Mouse (Mus musculus) liver, postnatal 0 days (tissue): ENCODE data around the gene Pnrc1. TPM values are rescaled to one million over a fixed set of nuclear protein-coding genes. Genes with fewer than 3 reads are reported as not detected.

Source experiments
- ATAC-seq: fragments of 200-750 bp; cut with Nextera tagmentation; 2 replicates; pipeline ENCODE4 v1.8.0; 2017; ENCODE audit warnings: mild to moderate bottlenecking, moderate library complexity
- DNase-seq: peaks from one replicate; pipeline ENCODE4 v3.0.0-alpha.2; 2016
- H3K27ac ChIP-seq: fragments of 300-500 bp; sonication (generic); 2 replicates; pipeline ENCODE4 v1.5.1; 2014; ENCODE audit warnings: antibody characterized with exemption, moderate library complexity, mild to moderate bottlenecking, low read depth
- H3K27me3 ChIP-seq: fragments of 300-500 bp; sonication (generic); 2 replicates; pipeline ENCODE4 v1.6.1; 2014; ENCODE audit warnings: low read length, control low read depth, mixed read lengths; ENCODE audit not compliant: insufficient read depth
- H3K36me3 ChIP-seq: fragments of 300-500 bp; sonication (generic); replicated peaks from 2 replicates; pipeline ENCODE4 v1.6.1; 2014; ENCODE audit warnings: mild to moderate bottlenecking, control low read depth, low read length, moderate library complexity, mixed read lengths; ENCODE audit not compliant: insufficient read depth
- H3K4me1 ChIP-seq: fragments of 300-500 bp; sonication (generic); 2 replicates; pipeline ENCODE4 v1.6.1; 2014; ENCODE audit warnings: antibody characterized with exemption, mild to moderate bottlenecking, control low read depth; ENCODE audit not compliant: insufficient read depth
- H3K4me2 ChIP-seq: fragments of 300-500 bp; sonication (generic); 2 replicates; pipeline ENCODE4 v1.6.1; 2014; ENCODE audit warnings: low read depth, mild to moderate bottlenecking, low read length, moderate library complexity, mixed read lengths
- H3K4me3 ChIP-seq: fragments of 300-500 bp; sonication (generic); 2 replicates; pipeline ENCODE4 v1.5.1; 2014; ENCODE audit warnings: low read depth, low read length
- H3K9ac ChIP-seq: fragments of 300-500 bp; sonication (generic); replicated peaks from 2 replicates; pipeline ENCODE4 v1.6.1; 2014; ENCODE audit warnings: mild to moderate bottlenecking, moderate library complexity
- H3K9me3 ChIP-seq: fragments of 300-500 bp; sonication (generic); 2 replicates; pipeline ENCODE4 v1.6.1; 2016; ENCODE audit warnings: mild to moderate bottlenecking, control low read depth, low read length, mixed read lengths
- CTCF ChIP-seq: sonication (generic); IDR thresholded peaks from 2 replicates; pipeline ENCODE4 v1.5.1; 2016; ENCODE audit warnings: antibody characterized with exemption, low read depth
- EP300 ChIP-seq: IDR thresholded peaks from 2 replicates; pipeline ENCODE4 v1.6.1; 2016; ENCODE audit warnings: antibody characterized with exemption, low read depth, mild to moderate bottlenecking
- WGBS: fragments of 180-500 bp; shearing (Covaris S2); extraction: QIAGEN DNeasy Blood & Tissue Kit; methylation state at CpG from one replicate; pipeline ENCODE4 v1.1.7; 2014; ENCODE audit not compliant: insufficient replicate concordance; 5-methylcytosine and 5-hydroxymethylcytosine counted together
- polyA plus RNA-seq: library from polyadenylated mRNA; unstranded; fragments of >200 nt; fragmentation: Nextera tagmentation; extraction: Ambion mirVana; gene quantifications from 2 replicates; pipeline ENCODE4 v1.2.1, GENCODE M21; 2015

Gene Pnrc1
- polyA plus RNA-seq, 1 experiment from 2014 or later, result 71.4 TPM

GRCm38 (mm10) chr4:33281891-33282685 lies 7.9 kb downstream of the Pnrc1 start:
- H3K4me1 ChIP-seq, result peaks cover 6% of the 10 kb centered on the region
- no peak for TF ChIP-seq EP300
- TF ChIP-seq CTCF, result no peak
- H3K36me3 ChIP-seq, result no peaks in the 10 kb centered on the region
- ATAC-seq (no peak), DNase-seq (no peak)
- H3K27me3 ChIP-seq, result no peaks in the 10 kb centered on the region
- no peak overlapping the region for H3K9ac ChIP-seq
- no peaks in the 10 kb centered on the region for H3K9me3 ChIP-seq
- H3K4me2 ChIP-seq, result no peak overlapping the region
- no peak overlapping the region for H3K27ac ChIP-seq
- whole genome bisulfite sequencing, result 64% methylated on average over 3 of the region's 3 CpGs
- H3K4me3 ChIP-seq, result no peak overlapping the region

- H3K4me2 ChIP-seq, result no peak overlapping the region
- H3K27me3 ChIP-seq, result no peaks in the 10 kb centered on the region
- TF ChIP-seq CTCF, result no peak
- no peak for TF ChIP-seq EP300
- H3K9me3 ChIP-seq, result no peaks in the 10 kb centered on the region
- DNase-seq (no peak), ATAC-seq (no peak)
- no peaks in the 10 kb centered on the region for H3K36me3 ChIP-seq
- 51% methylated on average over 3 of the region's 3 CpGs for WGBS
- no peak overlapping the region for H3K9ac ChIP-seq
- H3K4me1 ChIP-seq, result no peaks in the 10 kb centered on the region
- no peak overlapping the region for H3K4me3 ChIP-seq
- H3K27ac ChIP-seq, result no peak overlapping the region
Measured at GRCm38 (mm10) chr4:33273437-33273836, 16.5 kb downstream of the Pnrc1 start.

- H3K9me3 ChIP-seq, result no peaks in the 10 kb centered on the region
- H3K9ac ChIP-seq, result no peak overlapping the region
- WGBS, result 82% methylated on average over 11 of the region's 11 CpGs
- no peaks in the 10 kb centered on the region for H3K36me3 ChIP-seq
- no peaks in the 10 kb centered on the region for H3K27me3 ChIP-seq
- no peak overlapping the region for H3K4me3 ChIP-seq
- no peaks in the 10 kb centered on the region for H3K4me1 ChIP-seq
- no peak overlapping the region for H3K27ac ChIP-seq
- ATAC-seq, result no peak
- TF ChIP-seq EP300, result no peak
- TF ChIP-seq CTCF, result no peak
- no peak for DNase-seq
- no peak overlapping the region for H3K4me2 ChIP-seq
Measured at GRCm38 (mm10) chr4:33270386-33271314, 19.3 kb downstream of the Pnrc1 start.

- no peak overlapping the region for H3K9ac ChIP-seq
- TF ChIP-seq EP300, result no peak
- no peak overlapping the region for H3K27ac ChIP-seq
- no peaks in the 10 kb centered on the region for H3K36me3 ChIP-seq
- H3K4me3 ChIP-seq, result no peak overlapping the region
- ATAC-seq, result no peak
- H3K4me1 ChIP-seq, result peaks cover 7% of the 10 kb centered on the region; the same call in 1 of the 2 replicates
- no peaks in the 10 kb centered on the region for H3K27me3 ChIP-seq
- H3K4me2 ChIP-seq, result no peak overlapping the region
- WGBS, result 65% methylated on average over 11 of the region's 11 CpGs
- no peak for DNase-seq
- no peaks in the 10 kb centered on the region for H3K9me3 ChIP-seq
Measured at GRCm38 (mm10) chr4:33264979-33265726, 24.8 kb downstream of the Pnrc1 start.

- no peak overlapping the region for H3K4me3 ChIP-seq
- 76% methylated on average over 1 of the region's 1 CpGs for WGBS
- no peaks in the 10 kb centered on the region for H3K27me3 ChIP-seq
- TF ChIP-seq EP300 (no peak), CTCF (no peak)
- H3K36me3 ChIP-seq, result no peaks in the 10 kb centered on the region
- no peak for ATAC-seq
- DNase-seq, result no peak
- no peaks in the 10 kb centered on the region for H3K9me3 ChIP-seq
- no peak overlapping the region for H3K27ac ChIP-seq
- H3K9ac ChIP-seq, result no peak overlapping the region
- H3K4me1 ChIP-seq, result peaks cover 16% of the 10 kb centered on the region
- H3K4me2 ChIP-seq, result no peak overlapping the region
Measured at GRCm38 (mm10) chr4:33262897-33263296, 27.1 kb downstream of the Pnrc1 start.
